8 mouse cellular contexts compared by ENCODE assay signal in the genomic region with DNA sequence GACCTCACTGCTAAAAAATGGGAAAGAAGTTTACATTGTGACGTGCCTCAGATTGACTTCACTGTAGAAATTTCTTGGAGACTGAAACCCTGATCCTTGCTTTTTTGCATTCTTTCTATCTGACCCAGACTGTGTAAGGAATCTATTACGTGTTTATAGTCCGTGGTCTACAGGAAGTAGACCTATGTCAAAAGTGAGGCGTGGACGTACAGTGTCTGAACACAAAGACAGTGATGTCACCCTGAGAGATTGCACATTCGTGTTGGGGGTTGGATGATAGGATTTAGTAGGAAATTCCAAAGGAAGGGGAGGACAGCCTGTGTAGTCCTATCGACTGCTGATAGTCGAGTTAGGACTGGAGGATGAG. TPM values are rescaled to one million over a fixed set of nuclear protein-coding genes. Genes with fewer than 3 reads are reported as not detected.
DNase-seq lines count a peak whose midpoint lies in the region; ATAC-seq and TF ChIP-seq lines count a peak whose summit lies in the region.

No protein-coding gene starts in this region.

- no peaks in the 10 kb centered on the region for H3K9me3 ChIP-seq in midbrain, embryonic 16.5 days (replicated peaks; ENCODE audit: control insufficient read depth, low read length, poor library complexity, severe bottlenecking)

- no peaks in the 10 kb centered on the region for H3K27me3 ChIP-seq in midbrain, embryonic 16.5 days (ENCODE audit: control insufficient read depth, insufficient read depth, low read depth, low read length)

- 2% methylated on average over 8 of the region's 8 CpGs for WGBS in midbrain, embryonic 16.5 days

- no peaks in the 10 kb centered on the region for H3K36me3 ChIP-seq in midbrain, embryonic 16.5 days (ENCODE audit: control insufficient read depth, insufficient read depth, low read length)

- no peak for TF ChIP-seq POLR2A in cortical plate, adult 2 months (IDR thresholded peaks at IDR 0.05; ENCODE audit: extremely low read depth, insufficient read depth, low read length)

- H3K27ac ChIP-seq in left cerebral cortex, adult 2 months = no peak overlapping the region
- H3K27ac ChIP-seq in cortical plate, adult 2 months (ENCODE audit: insufficient read depth, low read length) = no peak overlapping the region
- no peak overlapping the region for H3K27ac ChIP-seq in midbrain, embryonic 16.5 days (ENCODE audit: low read length)

- intact Hi-C loops in left cerebral cortex, adult 2 months (cut with DNase I) = loop anchor here (5.0 kb wide), 1 partner anchor 97 kb away; no protein-coding TSS in a partner anchor
- intact Hi-C loops in left cerebral cortex, postnatal 36 days (cut with DNase I) = no loop called here

- no peaks in the 10 kb centered on the region for H3K4me1 ChIP-seq in cortical plate, adult 2 months (ENCODE audit: control insufficient read depth, insufficient read depth, low read length)
- H3K4me1 ChIP-seq in midbrain, embryonic 16.5 days (ENCODE audit: control insufficient read depth, insufficient read depth, low read length) = peaks cover 5% of the 10 kb centered on the region; the same call in 1 of the 2 replicates

- no peak for DNase-seq in left cerebral cortex, adult 2 months (ENCODE audit: extremely low spot score in 1 of 2, low spot score in 2 of 2)
- no peak for DNase-seq in left cerebral cortex, postnatal 36 days (ENCODE audit: low spot score in 2 of 2)
- DNase-seq in induced T-regulatory cell, adult 2 months (ENCODE audit: low read depth) = peak; percentile 64
- no peak for DNase-seq in urinary bladder, postnatal 14 days (ENCODE audit: low spot score)
- no peak for DNase-seq in spleen, postnatal 10 days (ENCODE audit: low spot score in 2 of 2)
- DNase-seq in right cerebral cortex, postnatal 36 days (ENCODE audit: low spot score in 2 of 2) = no peak

- H3K4me3 ChIP-seq in left cerebral cortex, adult 2 months = peak overlapping the region; percentile 63
- H3K4me3 ChIP-seq in cortical plate, adult 2 months (ENCODE audit: insufficient read depth, low read length) = peak overlapping the region; percentile 47
- peak overlapping the region; percentile 59 for H3K4me3 ChIP-seq in midbrain, embryonic 16.5 days (ENCODE audit: low read depth, low read length)

- peak overlapping the region; percentile 85 for H3K4me2 ChIP-seq in midbrain, embryonic 16.5 days (ENCODE audit: low read length)

- peak; percentile 39; the same call in 1 of the 2 replicates for ATAC-seq in midbrain, embryonic 16.5 days

- peak overlapping the region; percentile 59 for H3K9ac ChIP-seq in midbrain, embryonic 16.5 days (ENCODE audit: low read depth, low read length)

- TF ChIP-seq CTCF in left cerebral cortex, adult 2 months (IDR thresholded peaks at IDR 0.05) = no peak
- TF ChIP-seq CTCF in cortical plate, adult 2 months (IDR thresholded peaks at IDR 0.05; ENCODE audit: extremely low read depth, insufficient read depth, low read length) = no peak

RNA-seq across cellular contexts. Expression of a gene that starts 0.5 kb away (rescaled TPM):
- under 1 TPM; 0.36 to 0.98 TPM for total RNA-seq in left cerebral cortex, adult 2 months (2021)
- under 1 TPM; 0.52 to 1.00 TPM for total RNA-seq in left cerebral cortex, postnatal 36 days (2021)
- polyA plus RNA-seq in cortical plate, adult 2 months (2012; rRNA removed) = 0.36 and 0.58 TPM in 2 replicates
- polyA plus RNA-seq in midbrain, embryonic 16.5 days (2015; fragmentation: Nextera tagmentation; extraction: Ambion mirVana) = 2.0 and 2.1 TPM in 2 replicates

RNA-seq across cellular contexts. Expression of a gene that starts 13.4 kb away (rescaled TPM):
- total RNA-seq in left cerebral cortex, adult 2 months (2021) = 10 to 100 TPM; 74.5 to 79.6 TPM
- 10 to 100 TPM; 84.5 to 84.8 TPM for total RNA-seq in left cerebral cortex, postnatal 36 days (2021)
- 47.6 and 48.4 TPM in 2 replicates for polyA plus RNA-seq in cortical plate, adult 2 months (2012; rRNA removed)
- polyA plus RNA-seq in midbrain, embryonic 16.5 days (2015; fragmentation: Nextera tagmentation; extraction: Ambion mirVana) = 218 and 229 TPM in 2 replicates

RNA-seq across cellular contexts. Expression of a gene that starts 55.8 kb away (rescaled TPM):
- total RNA-seq in left cerebral cortex, adult 2 months (2021) = 1 to 10 TPM; 1.5 TPM
- total RNA-seq in left cerebral cortex, postnatal 36 days (2021) = 1 to 10 TPM; 1.6 to 2.2 TPM
- polyA plus RNA-seq in cortical plate, adult 2 months (2012; rRNA removed) = 1.5 and 1.6 TPM in 2 replicates
- polyA plus RNA-seq in midbrain, embryonic 16.5 days (2015; fragmentation: Nextera tagmentation; extraction: Ambion mirVana) = 4.6 and 6.4 TPM in 2 replicates
